Mouse (Mus musculus): ENCODE results near the gene Pga5. TPM values are rescaled to one million over a fixed set of nuclear protein-coding genes. Genes with fewer than 3 reads are reported as not detected.

Gene Pga5
- total and polyA plus RNA-seq, 3 experiments = 0.08 TPM; not detected in 2

GRCm38 (mm10) chr19:10712194-10712593 is 34.3 kb upstream of the Pga5 start:
- peaks cover 50 to 95% of the 10 kb centered on the region in 2 experiments for H3K36me3 ChIP-seq (replicated peaks in 1 of 2; ENCODE audit: control insufficient read depth in 1 of 2, insufficient read depth in 1 of 2, low read length in 1 of 2)
- TF ChIP-seq CHD2 (IDR thresholded peaks at IDR 0.05; ENCODE audit: low read length) = no peak
- no peak for TF ChIP-seq UBTF (IDR thresholded peaks at IDR 0.05; ENCODE audit: low read depth, low read length)
- TF ChIP-seq ETS1 (conservative IDR thresholded peaks at IDR 0.05; ENCODE audit: low read depth, low read length) = no peak
- no peak for TF ChIP-seq POLR2AphosphoS2 (IDR thresholded peaks at IDR 0.05; ENCODE audit: low read depth, low read length)
- no peak for TF ChIP-seq SMC3 (IDR thresholded peaks at IDR 0.05; ENCODE audit: low read depth, low read length)
- no peak for TF ChIP-seq HCFC1 (IDR thresholded peaks at IDR 0.05; ENCODE audit: low read depth, low read length)
- TF ChIP-seq USF1 (IDR thresholded peaks at IDR 0.05; ENCODE audit: low read depth, low read length) = no peak
- no peak for TF ChIP-seq PAX5 (IDR thresholded peaks at IDR 0.05; ENCODE audit: low read length)
- TF ChIP-seq CTCF (conservative IDR thresholded peaks at IDR 0.05 in 1 of 2, IDR thresholded peaks at IDR 0.05 in 1 of 2; ENCODE audit: low read depth in 2 of 2, low read length in 2 of 2) = no peak
- TF ChIP-seq BHLHE40 (IDR thresholded peaks at IDR 0.05; ENCODE audit: low read depth, low read length) = no peak
- TF ChIP-seq TCF12 (IDR thresholded peaks at IDR 0.05; ENCODE audit: low read depth, low read length) = no peak
- TF ChIP-seq CHD1 (IDR thresholded peaks at IDR 0.05; ENCODE audit: low read depth, low read length) = no peak
- no peak for TF ChIP-seq ZNF384 (IDR thresholded peaks at IDR 0.05; ENCODE audit: low read depth, low read length)
- TF ChIP-seq TBP (conservative IDR thresholded peaks at IDR 0.05; ENCODE audit: low read depth, low read length) = no peak
- H3K27ac ChIP-seq (ENCODE audit: insufficient read depth, low read depth) = no peak overlapping the region
- in situ Hi-C loops (cut with MboI; ENCODE audit: low pct_ligation_motif_present, low pct_unique_long_range_greater_than_20kb, low sequenced_read_pairs) (no loop called here), dilution Hi-C loops (cut with MboI; ENCODE audit: extremely low pct_ligation_motif_present, extremely low pct_unique_long_range_greater_than_20kb, low sequenced_read_pairs) (no loop called here)
- H3K27me3 ChIP-seq (replicated peaks) = no peaks in the 10 kb centered on the region
- H3K4me3 ChIP-seq (replicated peaks in 1 of 3; ENCODE audit: low read depth in 2 of 3, low read length in 2 of 3, poor library complexity in 1 of 3) = no peak overlapping the region
- H3K9ac ChIP-seq (ENCODE audit: insufficient read depth, low read depth) = no peak overlapping the region
- no peak for DNase-seq (ENCODE audit: extremely low read depth)
- H3K4me1 ChIP-seq (ENCODE audit: control insufficient read depth in 1 of 2, insufficient read depth in 2 of 2) = peaks cover 7 to 34% of the 10 kb centered on the region in 2 experiments; a peak in 3 of 4 replicates
- no peaks in the 10 kb centered on the region for H3K9me3 ChIP-seq (replicated peaks; ENCODE audit: low read length)
- no peak overlapping the region for H3K4me2 ChIP-seq (ENCODE audit: insufficient read depth, low read depth, poor library complexity, severe bottlenecking)
- H3K79me2 ChIP-seq (replicated peaks; ENCODE audit: control insufficient read depth, extremely low read depth, insufficient read depth, poor library complexity, severe bottlenecking) = no peaks in the 10 kb centered on the region

DNA sequence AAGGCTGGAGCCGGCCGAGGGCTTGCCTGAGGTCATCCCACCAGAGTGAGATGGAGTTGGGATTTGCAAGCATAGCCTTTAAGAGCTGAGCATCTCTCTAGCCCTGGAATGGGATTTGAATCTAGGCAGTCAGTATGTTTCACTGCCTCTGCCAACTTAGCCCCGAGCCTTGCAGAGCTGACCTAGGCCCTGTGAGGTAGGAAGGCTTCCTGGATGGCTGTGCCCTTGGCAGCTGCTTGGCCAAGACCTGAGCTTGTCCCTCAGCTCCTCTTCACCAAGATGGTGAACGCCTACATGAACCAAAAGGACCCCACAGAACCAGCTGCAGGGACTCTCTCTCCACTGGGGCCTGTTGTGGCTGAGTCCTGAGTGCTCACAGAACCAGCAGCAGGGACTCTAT is 32.9 kb upstream of the Pga5 start:
- dilution Hi-C loops (cut with MboI; ENCODE audit: extremely low pct_ligation_motif_present, extremely low pct_unique_long_range_greater_than_20kb, low sequenced_read_pairs) = no loop called here
- peaks cover 55 to 92% of the 10 kb centered on the region in 2 experiments for H3K36me3 ChIP-seq (replicated peaks in 1 of 2; ENCODE audit: control insufficient read depth in 1 of 2, insufficient read depth in 1 of 2, low read length in 1 of 2)
- no peak overlapping the region for H3K4me3 ChIP-seq (replicated peaks in 1 of 3; ENCODE audit: low read depth in 2 of 3, low read length in 2 of 3, poor library complexity in 1 of 3)
- DNase-seq (ENCODE audit: extremely low read depth) = no peak
- no peak overlapping the region for H3K27ac ChIP-seq (ENCODE audit: insufficient read depth, low read depth)
- no peak overlapping the region for H3K4me2 ChIP-seq (ENCODE audit: insufficient read depth, low read depth, poor library complexity, severe bottlenecking)
- H3K9ac ChIP-seq (ENCODE audit: insufficient read depth, low read depth) = no peak overlapping the region
- in situ Hi-C loops (cut with MboI; ENCODE audit: low pct_ligation_motif_present, low pct_unique_long_range_greater_than_20kb, low sequenced_read_pairs) = no loop called here
- H3K27me3 ChIP-seq (replicated peaks) = no peaks in the 10 kb centered on the region
- no peaks in the 10 kb centered on the region for H3K79me2 ChIP-seq (replicated peaks; ENCODE audit: control insufficient read depth, extremely low read depth, insufficient read depth, poor library complexity, severe bottlenecking)
- H3K4me1 ChIP-seq (ENCODE audit: control insufficient read depth in 1 of 2, insufficient read depth in 2 of 2) = peaks cover 7 to 30% of the 10 kb centered on the region in 2 experiments; a peak in 3 of 4 replicates
- no peaks in the 10 kb centered on the region for H3K9me3 ChIP-seq (replicated peaks; ENCODE audit: low read length)
- TF ChIP-seq IRF4 (IDR thresholded peaks at IDR 0.05; ENCODE audit: low read depth, low read length) (no peak), POLR2AphosphoS2 (IDR thresholded peaks at IDR 0.05; ENCODE audit: low read depth, low read length) (no peak), ZNF384 (IDR thresholded peaks at IDR 0.05; ENCODE audit: low read depth, low read length) (no peak), MAX (IDR thresholded peaks at IDR 0.05; ENCODE audit: low read length) (no peak), MAFK (IDR thresholded peaks at IDR 0.05; ENCODE audit: insufficient replicate concordance, low read length) (no peak), MAZ (IDR thresholded peaks at IDR 0.05; ENCODE audit: low read depth, low read length) (no peak)

All from CH12.LX (cell line).